Mouse (Mus musculus): ENCODE measurements around the gene Mms22l.

DNA sequence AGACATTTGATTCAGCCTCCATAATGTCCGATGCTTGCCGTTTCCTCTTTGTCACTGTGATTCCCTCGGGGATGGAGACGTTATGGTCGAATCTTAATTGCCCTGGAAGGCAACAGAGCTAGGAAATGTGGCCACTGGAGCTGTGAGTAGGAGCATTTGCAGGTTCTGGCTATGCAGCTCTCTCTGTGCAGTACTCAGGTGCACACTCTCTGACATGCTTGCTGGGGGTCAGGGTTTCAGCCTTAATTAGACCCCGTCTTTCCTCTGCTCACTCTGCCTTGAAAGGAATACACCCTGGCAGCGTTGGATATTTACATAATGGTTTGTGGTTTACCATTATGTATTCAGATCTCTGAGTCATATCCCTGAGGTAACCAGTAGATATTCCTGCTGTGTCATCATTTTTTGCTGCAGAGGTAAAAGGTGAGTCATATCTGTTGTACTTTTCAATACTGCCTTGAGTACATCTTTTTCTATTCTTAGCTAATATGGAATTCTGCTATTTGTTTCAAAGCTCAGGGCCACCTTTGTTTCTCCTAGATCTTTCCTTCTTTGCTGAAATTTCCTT is 72.8 kb downstream of the Mms22l start:
- no peak for TF ChIP-seq CTCF (IDR thresholded peaks at IDR 0.05; ENCODE audit: low read depth, low read length)
- no peak for TF ChIP-seq GATA1 (IDR thresholded peaks at IDR 0.05; ENCODE audit: borderline replicate concordance, low read length)
- no peak for TF ChIP-seq POLR2AphosphoS5 (IDR thresholded peaks at IDR 0.05; ENCODE audit: insufficient replicate concordance, low read depth, low read length)
- TF ChIP-seq TAL1 (conservative IDR thresholded peaks at IDR 0.05; ENCODE audit: low read depth, low read length), result no peak

All from G1E (cell line).